Mouse (Mus musculus) ES-E14 (cell line): ENCODE results near the gene Stx1b. TPM values are rescaled to one million over a fixed set of nuclear protein-coding genes. Genes with fewer than 3 reads are reported as not detected.

Experiments used
- DNase-seq: peaks from one replicate; pipeline ENCODE4 v3.0.0-alpha.2; 2013; ENCODE audit warnings: low read depth, low spot score
- H3K27ac ChIP-seq: 2 replicates; pipeline ENCODE4 v1.5.1; 2012; ENCODE audit warnings: low read depth, mild to moderate bottlenecking, low read length, moderate library complexity, mixed read lengths; ENCODE audit not compliant: poor library complexity, insufficient read depth, severe bottlenecking
- H3K36me3 ChIP-seq: 2 replicates; pipeline ENCODE4 v1.6.1; 2012; ENCODE audit warnings: mild to moderate bottlenecking, low read length, moderate library complexity, mixed read lengths; ENCODE audit not compliant: control insufficient read depth, poor library complexity, insufficient read depth, severe bottlenecking
- H3K4me1 ChIP-seq, 2 experiments: fragments of 150-350 bp in 1 of 2; sonication (generic) in 1 of 2; 2 replicates each; pipeline ENCODE4 v1.6.1; 2012; ENCODE audit warnings: low read length in 2 of 2, mild to moderate bottlenecking in 1 of 2, mixed read lengths in 1 of 2; ENCODE audit not compliant: control insufficient read depth in 2 of 2, insufficient read depth in 2 of 2, poor library complexity in 1 of 2
- H3K4me3 ChIP-seq, 2 experiments: fragments of 150-350 bp in 1 of 2; sonication (generic) in 1 of 2; 2 replicates each; pipeline ENCODE4 v1.5.1; 2012; ENCODE audit warnings: low read length in 2 of 2, low read depth in 1 of 2, mild to moderate bottlenecking in 1 of 2, mixed read lengths in 1 of 2; ENCODE audit not compliant: insufficient read depth in 1 of 2, poor library complexity in 1 of 2, severe bottlenecking in 1 of 2
- H3K9ac ChIP-seq: 2 replicates; pipeline ENCODE4 v1.6.1; 2012; ENCODE audit warnings: low read depth, mild to moderate bottlenecking, low read length, mixed read lengths; ENCODE audit not compliant: poor library complexity, insufficient read depth, severe bottlenecking
- H3K9me3 ChIP-seq: fragments of 150-350 bp; sonication (generic); 2 replicates; pipeline ENCODE4 v1.6.1; 2012; ENCODE audit warnings: low read depth, mild to moderate bottlenecking, low read length; ENCODE audit not compliant: control insufficient read depth, insufficient read depth
- CHD2 ChIP-seq: IDR thresholded peaks from 2 replicates; pipeline ENCODE4 v1.6.1; 2014; ENCODE audit warnings: mild to moderate bottlenecking, low read depth, low read length, inconsistent platforms
- HCFC1 ChIP-seq: IDR thresholded peaks from 2 replicates; pipeline ENCODE4 v1.6.1; 2012; ENCODE audit warnings: low read length, inconsistent platforms, borderline replicate concordance; ENCODE audit not compliant: insufficient read depth
- MAFK ChIP-seq: IDR thresholded peaks from 2 replicates; pipeline ENCODE4 v1.6.1; 2014; ENCODE audit warnings: mild to moderate bottlenecking, low read depth, low read length, inconsistent platforms; ENCODE audit not compliant: insufficient read depth
- ZC3H11A ChIP-seq: IDR thresholded peaks from 2 replicates; pipeline ENCODE4 v1.6.1; 2012; ENCODE audit warnings: low read depth, mild to moderate bottlenecking, inconsistent platforms, low read length, borderline replicate concordance
- ZNF384 ChIP-seq: IDR thresholded peaks from 2 replicates; pipeline ENCODE4 v1.6.1; 2012; ENCODE audit warnings: low read depth, low read length, inconsistent platforms
- in situ Hi-C, 2 experiments: fragments of 600-800 bp; cut with MboI; formaldehyde crosslinking; loops; one replicate each; pipeline ENCODE4 v1.15.1; 2025; ENCODE audit warnings: low sequenced_read_pairs in 2 of 2, inconsistent platforms in 1 of 2; ENCODE audit not compliant: unreplicated experiment in 2 of 2
- total RNA-seq: library from RNA; depleted of rRNA; stranded (reverse); fragments of 300-350 nt; gene quantifications from 2 replicates; pipeline ENCODE4 v1.2.3, GENCODE M21; 2012

Gene Stx1b
- total RNA-seq, 1 experiment: 1.4 TPM

- Histone ChIP-seq H3K36me3 (peaks cover 26% of the 10 kb centered on the region), H3K4me3 (peak overlapping the region; percentile 10 to 42; a peak in 2 of 4 replicates), H3K4me1 (peaks cover 0 to 17% of the 10 kb centered on the region in 2 experiments; a peak in 2 of 4 replicates), H3K27ac (peak overlapping the region; percentile 59), H3K9ac (peak overlapping the region; percentile 57), H3K9me3 (no peaks in the 10 kb centered on the region)
- in situ Hi-C loops: no loop called here
- TF ChIP-seq MAFK: no peak
- TF ChIP-seq CHD2: no peak
- no peak for TF ChIP-seq ZNF384
- no peak for TF ChIP-seq HCFC1
- no peak for DNase-seq
Observed at GRCm38 (mm10) chr7:127767671-127768345, 56.5 kb downstream of the Stx1b start.

- Histone ChIP-seq H3K36me3 (peaks cover 30% of the 10 kb centered on the region), H3K4me3 (peak overlapping the region in 1 of 2 experiments; percentile 42; a peak in 2 of 4 replicates), H3K9me3 (no peaks in the 10 kb centered on the region), H3K4me1 (peaks cover 0 to 17% of the 10 kb centered on the region in 2 experiments; a peak in 2 of 4 replicates), H3K9ac (peak overlapping the region; percentile 57), H3K27ac (peak overlapping the region; percentile 59; the same call in 1 of the 2 replicates)
- no peak for TF ChIP-seq HCFC1
- no peak for TF ChIP-seq ZNF384
- TF ChIP-seq CHD2: no peak
- in situ Hi-C loops: no loop called here
- no peak for DNase-seq
Observed at GRCm38 (mm10) chr7:127766851-127767609, 57.3 kb downstream of the Stx1b start.

GRCm38 (mm10) chr7:127765756-127766155 is 58.6 kb downstream of the Stx1b start:
- peaks cover 0 to 17% of the 10 kb centered on the region in 2 experiments; a peak in 2 of 4 replicates for H3K4me1 ChIP-seq
- in situ Hi-C loops: no loop called here
- H3K9me3 ChIP-seq: no peaks in the 10 kb centered on the region
- no peak overlapping the region for H3K27ac ChIP-seq
- no peak for TF ChIP-seq CHD2
- no peak for TF ChIP-seq MAFK
- TF ChIP-seq HCFC1: no peak
- no peak for TF ChIP-seq ZC3H11A
- TF ChIP-seq ZNF384: no peak
- peaks cover 38% of the 10 kb centered on the region for H3K36me3 ChIP-seq
- no peak for DNase-seq
- no peak overlapping the region for H3K4me3 ChIP-seq
- H3K9ac ChIP-seq: no peak overlapping the region

GRCm38 (mm10) chr7:127763642-127764041 is 60.7 kb downstream of the Stx1b start:
- peaks cover 40% of the 10 kb centered on the region for H3K36me3 ChIP-seq
- H3K4me3 ChIP-seq: no peak overlapping the region
- H3K27ac ChIP-seq: no peak overlapping the region
- in situ Hi-C loops: no loop called here
- no peak overlapping the region for H3K9ac ChIP-seq
- no peak for DNase-seq
- H3K9me3 ChIP-seq: no peaks in the 10 kb centered on the region
- peaks cover 0 to 16% of the 10 kb centered on the region in 2 experiments; a peak in 2 of 4 replicates for H3K4me1 ChIP-seq
- TF ChIP-seq CHD2 (no peak), MAFK (no peak), ZNF384 (no peak), HCFC1 (no peak), ZC3H11A (no peak)
